Mouse (Mus musculus) olfactory bulb, adult 2 months (tissue): Measurements from ENCODE around the gene Crocc.

Source experiments
- CTCF ChIP-seq: fragments of 200-500 bp; IDR thresholded peaks from 2 replicates; pipeline ENCODE4 v1.5.1; 2012; ENCODE audit warnings: low read depth, mild to moderate bottlenecking, low read length, moderate library complexity; ENCODE audit not compliant: insufficient read depth
- POLR2A ChIP-seq: fragments of 200-500 bp; IDR thresholded peaks from 2 replicates; pipeline ENCODE4 v1.6.1; 2012; ENCODE audit warnings: mild to moderate bottlenecking, low read depth, low read length, moderate library complexity; ENCODE audit not compliant: insufficient read depth

- TF ChIP-seq POLR2A (no peak), CTCF (no peak)
These were observed 16.6 kb upstream of the Crocc start for GRCm38 (mm10) chr4:141076761-141077506.
